Mouse (Mus musculus) urinary bladder, adult 18-20 months (tissue): Measurements from ENCODE around the gene Mzt1.

ENCODE experiments used
- DNase-seq, 2 experiments: peaks; one replicate each; pipeline ENCODE4 v3.0.0; 2022; ENCODE audit warnings: low spot score in 2 of 2, mixed read lengths in 2 of 2

Mzt1 gene

DNA sequence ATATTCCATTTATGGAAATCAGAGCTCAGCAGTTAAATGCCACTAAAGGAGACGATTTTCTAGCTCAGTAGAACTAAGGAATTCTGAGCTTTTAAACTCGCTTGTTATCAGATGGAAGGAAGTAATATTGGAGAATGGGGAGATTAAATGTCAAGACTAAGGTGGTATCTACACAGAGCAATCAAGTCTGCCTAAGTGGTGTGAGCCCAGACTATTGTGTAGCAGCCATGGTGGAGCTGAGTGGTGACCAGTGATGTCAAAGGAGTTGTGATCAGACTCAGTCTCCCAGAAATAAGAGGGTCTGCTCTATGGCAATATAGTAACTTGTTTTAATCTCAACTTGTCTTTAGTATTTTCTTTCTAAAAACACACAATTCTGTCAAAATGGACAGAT, 35.0 kb downstream of the Mzt1 start:
- no peak for DNase-seq

DNA sequence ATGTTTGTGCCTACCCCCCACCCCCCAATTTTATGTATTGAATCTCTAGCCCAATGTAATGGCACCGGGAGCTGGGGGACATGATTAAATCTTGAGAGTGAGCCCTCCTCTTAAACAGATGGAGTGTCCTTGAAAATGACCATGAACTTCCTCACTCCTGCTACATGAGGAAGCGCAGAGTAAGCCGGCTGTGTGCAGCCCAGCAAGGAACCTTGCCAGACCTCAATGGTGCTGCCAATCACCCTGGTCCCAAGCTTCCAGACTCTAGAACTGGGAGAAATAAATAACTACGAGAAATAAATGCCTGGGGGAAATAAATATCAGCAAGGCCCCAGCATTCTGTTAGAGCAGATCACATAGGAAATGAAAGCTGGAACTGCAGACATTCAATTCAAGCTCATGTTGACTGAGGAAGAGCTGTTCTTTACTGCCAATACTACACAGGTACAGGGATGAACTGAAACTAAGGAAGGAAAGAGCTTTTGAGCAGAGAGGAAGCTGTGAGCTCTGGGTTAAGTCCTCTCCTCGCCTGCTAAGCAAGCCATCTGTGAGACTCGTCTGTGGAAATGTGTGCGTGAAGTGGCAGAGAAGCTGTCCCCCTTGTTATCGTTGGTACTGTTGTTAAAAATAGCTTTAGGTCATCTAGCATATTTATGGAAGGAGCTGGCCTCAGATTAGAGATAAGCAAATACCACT, 35.6 kb downstream of the Mzt1 start:
- DNase-seq = no peak

GRCm38 (mm10) chr14:98994218-98994617, 51.7 kb downstream of the Mzt1 start, which contains the start of gene Rpl36a-ps1:
Rpl36a-ps1 (minus strand) TSS chr14:98994318.
- DNase-seq = no peak

DNA sequence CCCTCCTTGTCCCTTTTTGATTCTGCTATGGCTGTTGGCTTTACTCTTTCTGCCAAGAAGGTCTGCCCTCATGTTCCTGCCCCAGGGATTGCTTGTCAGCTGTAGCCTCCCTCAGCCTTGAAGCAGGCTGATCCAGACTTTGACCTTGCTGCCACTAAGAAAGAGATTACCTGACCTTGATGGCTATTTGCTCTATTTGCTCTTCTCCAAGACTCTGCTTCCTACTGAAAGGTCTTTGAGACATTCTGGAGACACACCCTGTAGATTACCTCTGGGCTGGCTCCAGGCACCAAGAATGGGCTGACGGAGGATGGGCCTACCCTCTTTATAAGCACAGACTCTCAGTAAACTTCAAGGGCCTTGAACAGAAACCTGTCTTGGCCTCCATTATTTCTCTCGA, 53.5 kb downstream of the Mzt1 start:
- DNase-seq = no peak

- DNase-seq = no peak
Measured at GRCm38 (mm10) chr14:98990636-98991035, 55.3 kb downstream of the Mzt1 start.

DNA sequence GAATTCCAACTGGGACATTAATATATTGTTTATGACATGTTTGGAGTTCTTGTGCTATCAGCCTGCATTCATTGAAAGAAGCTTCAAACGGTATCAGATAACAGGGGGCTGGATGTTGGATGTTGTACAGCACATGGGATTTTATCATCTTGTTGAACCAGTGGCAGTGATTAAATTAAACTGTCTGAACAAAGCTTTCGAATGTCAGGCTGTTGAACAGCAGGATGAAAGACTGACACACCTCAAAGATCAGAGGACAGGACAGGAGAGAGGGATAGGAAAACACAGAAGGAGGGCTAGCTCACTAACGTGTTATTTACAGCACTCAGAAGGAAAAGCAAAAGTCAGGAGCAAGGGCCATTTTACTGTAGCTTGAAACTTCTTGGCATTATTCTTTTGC, 56.1 kb downstream of the Mzt1 start:
- no peak for DNase-seq
